Mouse (Mus musculus) kidney, postnatal 0 days (tissue): ENCODE measurements around the gene Rnf207. TPM values are rescaled to one million over a fixed set of nuclear protein-coding genes. Genes with fewer than 3 reads are reported as not detected.

Experiments
- ATAC-seq: fragments of 200-750 bp; cut with Nextera tagmentation; replicated peaks from 2 replicates; pipeline ENCODE4 v1.8.0; 2017; ENCODE audit warnings: low read depth, moderate number of reproducible peaks, moderate TSS enrichment, moderate library complexity; ENCODE audit not compliant: low FRiP score
- DNase-seq: peaks from one replicate; pipeline ENCODE4 v3.0.0-alpha.2; 2016; ENCODE audit warnings: low spot score
- H3K27ac ChIP-seq: fragments of 300-500 bp; sonication (generic); 2 replicates; pipeline ENCODE4 v1.5.1; 2014; ENCODE audit warnings: mild to moderate bottlenecking
- H3K27me3 ChIP-seq: fragments of 300-500 bp; sonication (generic); 2 replicates; pipeline ENCODE4 v1.6.1; 2014; ENCODE audit warnings: low read length, mixed read lengths; ENCODE audit not compliant: insufficient read depth
- H3K36me3 ChIP-seq: fragments of 300-500 bp; sonication (generic); 2 replicates; pipeline ENCODE4 v1.6.1; 2014; ENCODE audit warnings: low read length, mixed read lengths; ENCODE audit not compliant: insufficient read depth
- H3K4me1 ChIP-seq: fragments of 300-500 bp; sonication (generic); replicated peaks from 2 replicates; pipeline ENCODE4 v1.6.1; 2014; ENCODE audit warnings: antibody characterized with exemption, low read length, mixed read lengths; ENCODE audit not compliant: insufficient read depth
- H3K4me2 ChIP-seq: fragments of 300-500 bp; sonication (generic); 2 replicates; pipeline ENCODE4 v1.6.1; 2014; ENCODE audit warnings: mild to moderate bottlenecking, low read length, moderate library complexity, mixed read lengths
- H3K4me3 ChIP-seq: fragments of 300-500 bp; sonication (generic); replicated peaks from 2 replicates; pipeline ENCODE4 v1.5.1; 2014; ENCODE audit warnings: low read depth, low read length
- H3K9ac ChIP-seq: fragments of 300-500 bp; sonication (generic); 2 replicates; pipeline ENCODE4 v1.6.1; 2014; ENCODE audit warnings: low read depth, low read length
- H3K9me3 ChIP-seq: fragments of 300-500 bp; sonication (generic); replicated peaks from 2 replicates; pipeline ENCODE4 v1.6.1; 2016; ENCODE audit warnings: low read length, inconsistent platforms, mixed read lengths
- CTCF ChIP-seq: IDR thresholded peaks from 2 replicates; pipeline ENCODE4 v1.5.1; 2016; ENCODE audit warnings: antibody characterized with exemption, low read depth, mild to moderate bottlenecking, moderate library complexity
- WGBS: fragments of 180-500 bp; shearing (Covaris S2); extraction: QIAGEN DNeasy Blood & Tissue Kit; methylation state at CpG from one replicate; pipeline ENCODE4 v1.1.7; 2014; 5-methylcytosine and 5-hydroxymethylcytosine counted together
- polyA plus RNA-seq: library from polyadenylated mRNA; unstranded; fragments of >200 nt; fragmentation: Nextera tagmentation; extraction: Ambion mirVana; gene quantifications from 2 replicates; pipeline ENCODE4 v1.2.1, GENCODE M21; 2015

The Rnf207 gene
- polyA plus RNA-seq, result 0.45 and 1.1 TPM in 2 replicates

GRCm38 (mm10) chr4:152318517-152319234, at the start of gene Rnf207:
Gene Rnf207, minus strand, starts transcription at chr4:152318993.
- Histone ChIP-seq H3K36me3 (no peaks in the 10 kb centered on the region), H3K27me3 (peaks cover 24% of the 10 kb centered on the region), H3K4me3 (0 out of 2 replicates have a peak within 1 kb of the TSS, but pooled peaks have one; percentile 14), H3K4me2 (peak within 1 kb of the TSS; percentile 49), H3K4me1 (peaks cover 14% of the 10 kb centered on the region; the same call in 1 of the 2 replicates), H3K9me3 (no peaks in the 10 kb centered on the region), H3K27ac (no peak within 1 kb of the TSS; the same call in 1 of the 2 replicates), H3K9ac (peak within 1 kb of the TSS; percentile 37; the same call in 1 of the 2 replicates)
- 3% methylated on average over 26 of the region's 26 CpGs for WGBS
- peak; percentile 61; the same call in 1 of the 2 replicates for TF ChIP-seq CTCF
- DNase-seq (peak; percentile 65), ATAC-seq (no peak; the same call in 1 of the 2 replicates)

DNA sequence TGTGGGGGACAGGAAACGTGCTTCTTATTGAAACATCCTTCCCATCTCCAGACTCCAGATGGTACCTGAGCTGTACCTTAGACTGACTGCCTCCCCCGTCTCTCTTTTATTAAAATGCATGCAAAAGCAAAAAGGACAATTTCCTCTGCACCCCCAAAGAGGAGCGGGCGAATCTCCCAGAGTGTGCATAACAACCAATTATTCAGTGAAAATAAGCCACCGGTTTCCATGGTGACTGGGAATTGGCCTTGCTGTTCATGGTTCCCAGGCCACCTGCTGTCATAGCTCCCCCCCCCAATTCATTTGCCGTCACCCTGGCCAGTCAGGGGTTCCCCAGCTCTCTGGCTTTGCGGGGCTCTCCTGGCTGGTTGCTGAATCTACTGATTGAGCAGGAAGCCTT, 46.4 kb upstream of the Rnf207 start:
- no peaks in the 10 kb centered on the region for H3K27me3 ChIP-seq
- no peak overlapping the region for H3K9ac ChIP-seq
- no peaks in the 10 kb centered on the region for H3K36me3 ChIP-seq
- TF ChIP-seq CTCF, result no peak
- no peaks in the 10 kb centered on the region for H3K9me3 ChIP-seq
- no peak for ATAC-seq
- H3K4me3 ChIP-seq, result no peak overlapping the region
- DNase-seq, result no peak
- WGBS, result 78% methylated on average over 7 of the region's 7 CpGs
- H3K4me1 ChIP-seq, result peaks cover 6% of the 10 kb centered on the region; the same call in 1 of the 2 replicates
- H3K27ac ChIP-seq, result no peak overlapping the region
- H3K4me2 ChIP-seq, result no peak overlapping the region

DNA sequence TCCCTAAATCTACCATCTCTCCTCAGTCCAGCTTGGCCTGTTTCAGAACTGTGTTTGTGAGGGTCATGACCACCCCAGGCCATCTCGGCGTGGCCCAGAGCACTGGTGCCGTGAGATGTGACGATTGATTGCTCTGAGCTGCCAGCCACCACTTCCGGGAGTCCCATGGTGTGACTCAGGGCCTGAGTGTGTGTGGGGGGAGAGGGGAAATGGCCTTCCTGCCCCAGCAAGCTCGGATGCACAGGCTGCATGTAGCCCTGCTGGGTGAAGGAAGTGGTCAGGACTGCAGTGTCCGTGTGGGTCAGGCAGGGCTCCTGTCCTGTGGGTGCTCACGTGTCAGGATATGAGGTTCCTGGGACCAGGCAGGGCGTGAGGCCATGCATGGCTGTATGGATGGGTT, 43.4 kb upstream of the Rnf207 start:
- no peak overlapping the region for H3K9ac ChIP-seq
- H3K27ac ChIP-seq, result no peak overlapping the region
- WGBS, result 23% methylated on average over 9 of the region's 9 CpGs
- H3K4me2 ChIP-seq, result no peak overlapping the region
- H3K36me3 ChIP-seq, result no peaks in the 10 kb centered on the region
- no peak for TF ChIP-seq CTCF
- no peak overlapping the region for H3K4me3 ChIP-seq
- DNase-seq, result no peak
- no peak for ATAC-seq
- H3K4me1 ChIP-seq, result peaks cover 6% of the 10 kb centered on the region; the same call in 1 of the 2 replicates
- H3K27me3 ChIP-seq, result no peaks in the 10 kb centered on the region
- no peaks in the 10 kb centered on the region for H3K9me3 ChIP-seq

DNA sequence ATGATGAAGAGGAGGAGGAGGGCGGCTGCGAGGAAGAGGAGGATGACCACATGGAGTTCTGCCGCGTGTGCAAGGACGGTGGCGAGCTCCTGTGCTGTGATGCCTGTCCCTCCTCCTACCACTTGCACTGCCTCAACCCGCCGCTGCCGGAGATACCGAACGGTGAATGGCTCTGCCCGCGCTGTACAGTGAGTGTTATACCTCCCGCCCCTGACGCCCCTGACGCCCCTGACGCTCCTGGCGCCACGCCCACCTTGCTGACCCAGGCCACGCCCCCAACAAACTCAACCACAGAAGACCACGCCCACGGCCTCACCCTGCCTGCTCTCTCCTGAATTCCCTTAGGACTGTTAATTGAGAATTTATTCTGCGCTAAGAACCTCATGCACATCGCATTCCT, 42.1 kb upstream of the Rnf207 start:
- Histone ChIP-seq H3K4me3 (no peak overlapping the region), H3K36me3 (no peaks in the 10 kb centered on the region), H3K27me3 (no peaks in the 10 kb centered on the region), H3K27ac (no peak overlapping the region), H3K9me3 (no peaks in the 10 kb centered on the region), H3K4me1 (peaks cover 6% of the 10 kb centered on the region; the same call in 1 of the 2 replicates), H3K9ac (no peak overlapping the region), H3K4me2 (peak overlapping the region; percentile 23)
- peak; percentile 69 for ATAC-seq
- 1% methylated on average over 24 of the region's 24 CpGs for WGBS
- DNase-seq, result peak; percentile 77
- no peak for TF ChIP-seq CTCF

GRCm38 (mm10) chr4:152359700-152360099, 40.9 kb upstream of the Rnf207 start:
- Histone ChIP-seq H3K4me2 (no peak overlapping the region), H3K36me3 (no peaks in the 10 kb centered on the region), H3K27ac (no peak overlapping the region), H3K4me1 (peaks cover 6% of the 10 kb centered on the region; the same call in 1 of the 2 replicates), H3K9ac (no peak overlapping the region), H3K27me3 (no peaks in the 10 kb centered on the region), H3K4me3 (no peak overlapping the region), H3K9me3 (no peaks in the 10 kb centered on the region)
- WGBS, result 10% methylated on average over 11 of the region's 11 CpGs
- ATAC-seq (no peak), DNase-seq (no peak)
- no peak for TF ChIP-seq CTCF

GRCm38 (mm10) chr4:152355672-152356071, 36.9 kb upstream of the Rnf207 start:
- Histone ChIP-seq H3K27me3 (0 out of 2 replicates have a peak, but pooled peaks cover 6% of the 10 kb centered on the region), H3K36me3 (no peaks in the 10 kb centered on the region), H3K27ac (no peak overlapping the region), H3K9ac (no peak overlapping the region), H3K4me2 (no peak overlapping the region), H3K4me3 (no peak overlapping the region), H3K9me3 (no peaks in the 10 kb centered on the region), H3K4me1 (no peaks in the 10 kb centered on the region; the same call in 1 of the 2 replicates)
- ATAC-seq (no peak), DNase-seq (no peak)
- 76% methylated on average over 7 of the region's 7 CpGs for WGBS
- TF ChIP-seq CTCF, result no peak
